Mouse (Mus musculus): ENCODE results near the gene Scn10a.

GRCm38 (mm10) chr9:119726990-119727389, 7.9 kb upstream of the Scn10a start:
- TF ChIP-seq CTCF (IDR thresholded peaks at IDR 0.05; ENCODE audit: control insufficient read depth, insufficient read depth, insufficient replicate concordance, low read depth, low read length), result no peak
- no peak for TF ChIP-seq POLR2A (IDR thresholded peaks at IDR 0.05; ENCODE audit: control insufficient read depth, low read depth, low read length)

Data from testis, adult 2 months (tissue).